Mouse (Mus musculus) spleen, adult 2 months (tissue): ENCODE results near the gene Ccdc74a. TPM values are rescaled to one million over a fixed set of nuclear protein-coding genes. Genes with fewer than 3 reads are reported as not detected.

Experiments used
- DNase-seq, 2 experiments: peaks; one replicate each; pipeline versions ENCODE4 v3.0.0 to v3.0.0-alpha.2; 2012 to 2021; ENCODE audit warnings: low spot score in 2 of 2, low read depth in 1 of 2
- H3K27ac ChIP-seq: fragments of 200-500 bp; 2 replicates; pipeline ENCODE4 v1.5.1; 2012; ENCODE audit warnings: low read length, inconsistent platforms; ENCODE audit not compliant: insufficient read depth
- H3K27me3 ChIP-seq: fragments of 200-500 bp; 2 replicates; pipeline ENCODE4 v1.6.1; 2012; ENCODE audit warnings: mild to moderate bottlenecking, moderate library complexity, low read length, inconsistent platforms; ENCODE audit not compliant: control insufficient read depth, insufficient read depth
- H3K36me3 ChIP-seq: fragments of 200-500 bp; 2 replicates; pipeline ENCODE4 v1.6.1; 2012; ENCODE audit warnings: mild to moderate bottlenecking, low read length, inconsistent platforms; ENCODE audit not compliant: control insufficient read depth, insufficient read depth
- H3K4me1 ChIP-seq: fragments of 200-500 bp; 2 replicates; pipeline ENCODE4 v1.6.1; 2011; ENCODE audit warnings: inconsistent platforms; ENCODE audit not compliant: control insufficient read depth, insufficient read depth, insufficient read length
- H3K4me3 ChIP-seq: fragments of 200-500 bp; 2 replicates; pipeline ENCODE4 v1.5.1; 2011; ENCODE audit warnings: mild to moderate bottlenecking, inconsistent platforms; ENCODE audit not compliant: insufficient read depth, insufficient read length; ENCODE audit errors: extremely low read depth
- CTCF ChIP-seq: fragments of 200-500 bp; IDR thresholded peaks from 2 replicates; pipeline ENCODE4 v1.5.1; 2011; ENCODE audit warnings: mild to moderate bottlenecking, inconsistent platforms; ENCODE audit not compliant: insufficient read depth, insufficient read length, insufficient replicate concordance; ENCODE audit errors: extremely low read depth
- POLR2A ChIP-seq: fragments of 200-500 bp; IDR thresholded peaks from 2 replicates; pipeline ENCODE4 v1.6.1; 2011; ENCODE audit warnings: low read depth, low read length, inconsistent platforms
- WGBS: fragments of 180-500 bp; shearing (Covaris S2); methylation state at CpG from one replicate; pipeline ENCODE4 v1.1.7; 2018; 5-methylcytosine and 5-hydroxymethylcytosine counted together
- polyA plus RNA-seq: library from polyadenylated mRNA; depleted of rRNA; stranded (reverse); fragments of >200 nt; gene quantifications from 2 replicates; pipeline ENCODE4 v1.2.3, GENCODE M21; 2012

Ccdc74a gene
- polyA plus RNA-seq, 1 experiment = 1.4 TPM

DNA sequence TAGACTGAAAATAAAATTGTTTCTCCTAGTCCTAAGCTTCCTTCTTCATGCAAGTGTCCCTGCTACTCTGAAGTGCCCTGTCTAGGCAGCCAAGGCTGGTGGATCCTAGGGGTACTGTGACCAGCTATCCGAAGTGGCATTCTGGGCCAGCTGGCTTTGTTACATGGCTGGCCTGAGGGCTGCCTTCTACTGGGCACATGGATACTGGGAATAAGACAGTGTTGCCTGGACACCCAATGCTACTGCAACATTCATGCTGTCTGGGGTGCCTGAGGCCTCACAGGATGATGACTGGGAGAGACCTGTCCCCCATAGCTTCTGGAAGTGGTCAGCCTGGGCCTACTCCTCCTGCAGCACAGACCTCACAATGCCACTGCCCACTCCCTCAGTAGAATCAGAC is 4.4 kb downstream of the Ccdc74a start:
- DNase-seq = no peak
- Histone ChIP-seq H3K4me3 (no peak overlapping the region), H3K27me3 (0 out of 2 replicates have a peak, but pooled peaks cover 2% of the 10 kb centered on the region), H3K27ac (no peak overlapping the region), H3K36me3 (peaks cover 33% of the 10 kb centered on the region), H3K4me1 (peaks cover 7% of the 10 kb centered on the region)
- TF ChIP-seq POLR2A = no peak
- no peak for TF ChIP-seq CTCF
- 100% methylated on average over 1 of the region's 1 CpGs for WGBS

GRCm38 (mm10) chr16:17652607-17653006 is 6.3 kb downstream of the Ccdc74a start:
- DNase-seq = no peak
- peaks cover 37% of the 10 kb centered on the region for H3K36me3 ChIP-seq
- 96% methylated on average over 4 of the region's 4 CpGs for WGBS
- H3K27ac ChIP-seq = no peak overlapping the region
- H3K27me3 ChIP-seq = no peaks in the 10 kb centered on the region
- H3K4me3 ChIP-seq = no peak overlapping the region
- no peaks in the 10 kb centered on the region for H3K4me1 ChIP-seq
- TF ChIP-seq POLR2A (no peak), CTCF (no peak)

DNA sequence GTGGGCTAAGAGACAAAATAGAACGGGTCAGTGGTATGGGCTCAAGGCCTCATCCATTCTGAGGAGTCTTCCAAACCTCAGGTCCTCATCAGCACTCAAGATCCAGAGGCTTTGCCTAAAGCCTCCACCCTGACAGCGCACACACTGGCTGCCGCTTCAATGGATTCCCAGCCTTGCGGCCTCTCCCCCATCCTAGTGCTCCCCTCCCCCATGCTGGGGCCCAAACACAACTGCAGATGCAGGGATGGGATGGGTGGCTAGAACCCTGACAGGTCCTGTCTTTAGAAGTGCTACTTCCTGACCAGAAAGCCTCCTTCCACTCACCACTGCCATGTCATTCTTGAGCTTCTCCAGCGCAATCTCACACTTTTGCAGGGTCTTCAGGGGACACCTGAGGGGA is 7.3 kb downstream of the Ccdc74a start:
- WGBS = 97% methylated on average over 5 of the region's 5 CpGs
- no peak for DNase-seq
- Histone ChIP-seq H3K27ac (no peak overlapping the region), H3K4me3 (no peak overlapping the region), H3K36me3 (peaks cover 41% of the 10 kb centered on the region), H3K27me3 (no peaks in the 10 kb centered on the region), H3K4me1 (no peaks in the 10 kb centered on the region)
- TF ChIP-seq POLR2A = no peak
- no peak for TF ChIP-seq CTCF

- Histone ChIP-seq H3K4me3 (no peak overlapping the region), H3K4me1 (no peaks in the 10 kb centered on the region), H3K27ac (no peak overlapping the region), H3K36me3 (peaks cover 41% of the 10 kb centered on the region), H3K27me3 (no peaks in the 10 kb centered on the region)
- TF ChIP-seq POLR2A (no peak), CTCF (no peak)
- DNase-seq = no peak
- 97% methylated on average over 4 of the region's 4 CpGs for WGBS
Measured at GRCm38 (mm10) chr16:17654188-17654795, 8.0 kb downstream of the Ccdc74a start.

GRCm38 (mm10) chr16:17656212-17656871 is 10.1 kb downstream of the Ccdc74a start:
- Histone ChIP-seq H3K36me3 (peaks cover 43% of the 10 kb centered on the region), H3K27ac (no peak overlapping the region), H3K4me1 (no peaks in the 10 kb centered on the region), H3K27me3 (no peaks in the 10 kb centered on the region), H3K4me3 (no peak overlapping the region)
- WGBS = 92% methylated on average over 5 of the region's 5 CpGs
- TF ChIP-seq CTCF (no peak), POLR2A (no peak)
- no peak for DNase-seq

- Histone ChIP-seq H3K4me1 (no peaks in the 10 kb centered on the region), H3K27me3 (no peaks in the 10 kb centered on the region), H3K4me3 (no peak overlapping the region), H3K36me3 (peaks cover 29% of the 10 kb centered on the region), H3K27ac (no peak overlapping the region)
- TF ChIP-seq POLR2A = no peak
- TF ChIP-seq CTCF = no peak
- DNase-seq = no peak
Measured at GRCm38 (mm10) chr16:17665568-17665967, 19.3 kb downstream of the Ccdc74a start.

- Histone ChIP-seq H3K27ac (no peak overlapping the region), H3K36me3 (peaks cover 34% of the 10 kb centered on the region), H3K4me1 (no peaks in the 10 kb centered on the region), H3K27me3 (no peaks in the 10 kb centered on the region), H3K4me3 (no peak overlapping the region)
- TF ChIP-seq CTCF = no peak
- TF ChIP-seq POLR2A = no peak
- DNase-seq = no peak
Measured at GRCm38 (mm10) chr16:17669886-17670285, 23.6 kb downstream of the Ccdc74a start.
